Mouse (Mus musculus) kidney, adult 2 months (tissue): ENCODE data around the gene Ccdc180.

Experiments used
- CTCF ChIP-seq: fragments of 200-500 bp; conservative IDR thresholded peaks from 2 replicates; pipeline ENCODE4 v1.5.1; 2011; ENCODE audit warnings: low read depth, mild to moderate bottlenecking, control low read depth, low read length, moderate library complexity, mixed read lengths; ENCODE audit not compliant: insufficient read depth, insufficient read length
- POLR2A ChIP-seq: fragments of 200-500 bp; IDR thresholded peaks from one replicate; pipeline ENCODE4 v1.6.1; 2011; ENCODE audit warnings: low read depth, low read length, control low read depth

DNA sequence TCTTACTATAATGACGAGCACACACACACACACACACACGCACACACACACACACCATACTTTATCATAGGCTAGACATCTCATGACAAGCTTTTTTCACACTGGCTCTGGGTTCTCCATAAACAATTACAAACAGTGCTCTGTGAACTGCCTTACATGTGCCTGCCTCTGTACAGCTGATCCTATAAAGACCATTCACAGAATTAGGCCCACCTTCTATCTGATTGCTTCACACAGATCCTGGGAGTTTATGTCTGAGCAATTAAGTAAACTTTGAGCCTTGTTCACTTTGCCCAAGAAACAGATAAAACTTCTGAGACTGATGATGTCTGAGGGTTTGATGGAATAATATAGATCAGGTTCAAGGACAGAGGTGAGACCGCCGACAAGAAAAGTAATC is 21.8 kb downstream of the Ccdc180 start:
- TF ChIP-seq CTCF (no peak), POLR2A (no peak)
